Mouse (Mus musculus): ENCODE results near the gene a. TPM values are rescaled to one million over a fixed set of nuclear protein-coding genes. Genes with fewer than 3 reads are reported as not detected.
"Not testable (repeated sequence)": the region's sequence is repeated elsewhere in the genome, so short reads cannot be mapped to it uniquely, and the experiment has no call there.

a gene
- polyA plus RNA-seq, 1 experiment from 2014 or later = 0.32 TPM

DNA sequence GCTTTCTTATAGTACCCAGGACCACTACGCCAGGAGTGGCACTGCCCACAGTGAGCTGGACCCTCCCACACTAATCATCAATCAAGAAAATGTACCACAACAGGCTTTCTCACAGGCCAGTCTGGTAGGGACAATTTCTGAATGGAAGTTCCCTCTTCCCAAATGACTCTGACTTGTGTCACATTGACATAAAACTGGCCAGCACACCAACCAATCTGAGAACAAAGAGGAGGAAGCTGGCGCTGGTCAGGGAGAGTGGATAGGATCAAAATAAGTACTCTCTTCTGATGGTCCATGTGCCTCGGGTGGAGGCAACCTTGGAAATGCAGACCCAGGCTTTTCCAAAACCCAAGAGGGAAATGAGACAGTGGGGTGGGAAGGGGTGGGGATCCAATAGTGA is 253.3 kb downstream of the a start:
- Histone ChIP-seq H3K27ac (replicated peaks) (no peak overlapping the region), H3K4me2 (no peak overlapping the region), H3K9ac (no peak overlapping the region), H3K4me3 (replicated peaks) (no peak overlapping the region), H3K9me3 (replicated peaks) (no peaks in the 10 kb centered on the region), H3K36me3 (replicated peaks) (no peaks in the 10 kb centered on the region), H3K4me1 (replicated peaks) (no peaks in the 10 kb centered on the region), H3K27me3 (no peaks in the 10 kb centered on the region)
- WGBS (ENCODE audit: insufficient replicate concordance) = 43% methylated on average over 3 of the region's 3 CpGs
- ATAC-seq (ENCODE audit: insufficient read depth) = no peak

DNA sequence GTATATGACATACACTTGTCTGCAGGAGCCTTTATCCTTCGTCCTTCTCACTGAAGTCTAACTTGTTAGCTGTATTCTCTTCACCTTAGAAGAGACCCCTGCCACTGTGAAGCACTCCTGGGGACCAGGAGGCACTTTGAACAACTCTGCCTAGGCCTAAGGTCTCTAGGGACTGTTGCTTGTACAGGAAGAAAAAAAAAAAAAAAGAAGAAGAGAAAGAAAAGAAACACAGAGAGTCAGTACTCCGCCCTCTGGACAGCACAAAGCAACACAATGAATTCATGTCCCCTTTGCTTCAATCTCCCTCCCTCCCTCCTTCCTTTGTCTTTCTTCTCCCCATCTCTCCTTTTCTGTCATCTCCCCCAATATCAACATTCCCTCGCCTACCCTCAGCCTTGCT is 253.9 kb downstream of the a start:
- Histone ChIP-seq H3K4me2 (no peak overlapping the region), H3K9me3 (replicated peaks) (no peaks in the 10 kb centered on the region), H3K4me1 (replicated peaks) (peaks cover 3% of the 10 kb centered on the region), H3K27me3 (no peaks in the 10 kb centered on the region), H3K27ac (replicated peaks) (no peak overlapping the region), H3K4me3 (replicated peaks) (no peak overlapping the region), H3K36me3 (replicated peaks) (no peaks in the 10 kb centered on the region), H3K9ac (no peak overlapping the region)
- ATAC-seq (ENCODE audit: insufficient read depth) = no peak
- WGBS (ENCODE audit: insufficient replicate concordance) = 69% methylated on average over 3 of the region's 3 CpGs

DNA sequence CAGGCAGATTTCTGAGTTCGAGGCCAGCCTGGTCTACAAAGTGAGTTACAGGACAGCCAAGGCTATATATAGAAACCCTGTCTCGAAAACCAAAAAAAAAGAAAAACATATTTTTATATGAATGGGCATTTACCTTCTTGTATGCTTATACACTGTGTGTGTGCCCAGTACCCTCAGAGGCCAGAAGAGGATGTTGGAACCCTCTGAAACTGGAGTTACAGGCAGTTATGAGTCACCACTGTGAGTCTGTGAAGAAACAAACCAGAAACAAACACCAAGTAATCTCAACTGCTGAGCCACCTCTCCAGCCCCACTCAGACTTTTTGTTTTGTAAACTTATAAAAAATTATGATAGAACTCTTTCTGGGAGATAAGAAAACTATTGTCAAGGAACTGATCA is 255.6 kb downstream of the a start:
- H3K9me3 ChIP-seq (replicated peaks) = no peaks in the 10 kb centered on the region
- WGBS (ENCODE audit: insufficient replicate concordance) = 55% methylated on average over 2 of the region's 2 CpGs
- no peak for ATAC-seq (ENCODE audit: insufficient read depth)

GRCm38 (mm10) chr2:155047452-155048178 is 256.4 kb downstream of the a start:
- H3K4me3 ChIP-seq (replicated peaks) = no peak overlapping the region
- no peak overlapping the region for H3K9ac ChIP-seq
- 64% methylated on average over 7 of the region's 7 CpGs for WGBS (ENCODE audit: insufficient replicate concordance)
- no peaks in the 10 kb centered on the region for H3K27me3 ChIP-seq
- no peak overlapping the region for H3K27ac ChIP-seq (replicated peaks)
- no peak overlapping the region for H3K4me2 ChIP-seq
- H3K4me1 ChIP-seq (replicated peaks) = peaks cover 24% of the 10 kb centered on the region
- no peak for ATAC-seq (ENCODE audit: insufficient read depth)
- no peaks in the 10 kb centered on the region for H3K9me3 ChIP-seq (replicated peaks)
- no peaks in the 10 kb centered on the region for H3K36me3 ChIP-seq (replicated peaks)

More for the DNA sequence above, 255.6 kb downstream of the a start:
- Histone ChIP-seq H3K4me1 (replicated peaks) (peaks cover 16% of the 10 kb centered on the region), H3K4me2 (no peak overlapping the region), H3K36me3 (replicated peaks) (no peaks in the 10 kb centered on the region), H3K27me3 (no peaks in the 10 kb centered on the region), H3K4me3 (replicated peaks) (no peak overlapping the region), H3K27ac (replicated peaks) (no peak overlapping the region), H3K9ac (no peak overlapping the region)

GRCm38 (mm10) chr2:155050108-155050503 is 258.9 kb downstream of the a start:
- no peaks in the 10 kb centered on the region for H3K9me3 ChIP-seq (replicated peaks)
- 31% methylated on average over 5 of the region's 5 CpGs for whole genome bisulfite sequencing (ENCODE audit: insufficient replicate concordance)

DNA sequence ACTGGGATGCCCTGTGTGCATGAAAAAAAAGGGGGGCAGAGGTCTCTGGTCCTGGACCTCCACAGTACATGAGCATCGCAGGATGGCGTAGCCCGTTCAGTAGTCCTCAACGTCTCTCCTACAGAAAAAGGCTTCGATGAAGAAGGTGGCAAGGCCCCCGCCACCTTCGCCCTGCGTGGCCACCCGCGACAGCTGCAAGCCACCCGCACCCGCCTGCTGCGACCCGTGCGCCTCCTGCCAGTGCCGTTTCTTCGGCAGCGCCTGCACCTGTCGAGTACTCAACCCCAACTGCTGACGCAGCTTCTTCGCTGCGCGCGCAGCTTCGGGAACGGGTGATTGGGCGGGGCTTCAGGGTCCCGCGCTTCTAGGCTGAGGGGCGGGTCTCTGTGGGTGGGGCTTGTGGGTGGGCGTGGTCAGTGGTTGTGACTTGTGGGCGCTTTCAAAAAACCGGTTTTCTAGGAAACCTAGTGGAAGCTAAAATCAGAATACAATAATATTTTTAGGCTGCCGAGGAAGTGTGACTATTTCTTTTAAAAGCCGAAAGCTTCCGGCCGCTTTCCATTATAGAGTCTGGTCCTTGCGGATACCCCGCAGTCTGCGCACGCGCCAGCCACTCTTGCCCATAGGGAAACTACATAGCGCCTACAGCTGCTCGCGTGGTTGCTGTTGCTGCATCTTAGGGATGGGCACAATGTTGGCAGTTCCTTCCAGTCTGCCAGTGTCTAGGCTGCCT is 259.5 kb downstream of the a start:
- Histone ChIP-seq H3K4me3 (replicated peaks) (peak overlapping the region; percentile 59), H3K27me3 (no peaks in the 10 kb centered on the region), H3K36me3 (replicated peaks) (no peaks in the 10 kb centered on the region), H3K4me1 (replicated peaks) (peaks cover 26% of the 10 kb centered on the region), H3K9ac (peak overlapping the region; percentile 69), H3K27ac (replicated peaks) (peak overlapping the region; percentile 58), H3K4me2 (peak overlapping the region; percentile 93), H3K9me3 (replicated peaks) (no peaks in the 10 kb centered on the region)
- ATAC-seq (ENCODE audit: insufficient read depth) = peak; percentile 87
- WGBS (ENCODE audit: insufficient replicate concordance) = under 1% methylated on average over 45 of the region's 45 CpGs

More at GRCm38 (mm10) chr2:155050108-155050503, 258.9 kb downstream of the a start:
- Histone ChIP-seq H3K4me3 (replicated peaks) (peak overlapping the region; percentile 59), H3K27me3 (no peaks in the 10 kb centered on the region), H3K36me3 (replicated peaks) (no peaks in the 10 kb centered on the region), H3K27ac (replicated peaks) (peak overlapping the region; percentile 57), H3K4me1 (replicated peaks) (peaks cover 26% of the 10 kb centered on the region), H3K9ac (peak overlapping the region; percentile 69), H3K4me2 (peak overlapping the region; percentile 93)
- ATAC-seq (ENCODE audit: insufficient read depth) = peak; percentile 19

- H3K9me3 ChIP-seq (replicated peaks) = no peaks in the 10 kb centered on the region
- H3K27ac ChIP-seq (replicated peaks) = peak overlapping the region; percentile 75
- H3K4me3 ChIP-seq (replicated peaks) = peak overlapping the region; percentile 59
- peak overlapping the region; percentile 49; the same call in 1 of the 2 replicates for H3K9ac ChIP-seq
- ATAC-seq (ENCODE audit: insufficient read depth) = no peak
- H3K4me2 ChIP-seq = peak overlapping the region; percentile 93
- no peaks in the 10 kb centered on the region for H3K27me3 ChIP-seq
- WGBS (ENCODE audit: insufficient replicate concordance) = 22% methylated on average over 9 of the region's 9 CpGs
- H3K4me1 ChIP-seq (replicated peaks) = peaks cover 30% of the 10 kb centered on the region
- no peaks in the 10 kb centered on the region for H3K36me3 ChIP-seq (replicated peaks)
These were observed 260.6 kb downstream of the a start for GRCm38 (mm10) chr2:155051622-155052351.

GRCm38 (mm10) chr2:155052681-155053080 is 261.5 kb downstream of the a start:
- Histone ChIP-seq H3K4me1 (replicated peaks) (peaks cover 30% of the 10 kb centered on the region), H3K4me3 (replicated peaks) (no peak overlapping the region), H3K9ac (no peak overlapping the region), H3K9me3 (replicated peaks) (no peaks in the 10 kb centered on the region), H3K36me3 (replicated peaks) (no peaks in the 10 kb centered on the region), H3K27me3 (no peaks in the 10 kb centered on the region), H3K4me2 (no peak overlapping the region; the same call in 1 of the 2 replicates), H3K27ac (replicated peaks) (peak overlapping the region; percentile 75)
- WGBS (ENCODE audit: insufficient replicate concordance) = 66% methylated on average over 2 of the region's 2 CpGs
- no peak for ATAC-seq (ENCODE audit: insufficient read depth)

DNA sequence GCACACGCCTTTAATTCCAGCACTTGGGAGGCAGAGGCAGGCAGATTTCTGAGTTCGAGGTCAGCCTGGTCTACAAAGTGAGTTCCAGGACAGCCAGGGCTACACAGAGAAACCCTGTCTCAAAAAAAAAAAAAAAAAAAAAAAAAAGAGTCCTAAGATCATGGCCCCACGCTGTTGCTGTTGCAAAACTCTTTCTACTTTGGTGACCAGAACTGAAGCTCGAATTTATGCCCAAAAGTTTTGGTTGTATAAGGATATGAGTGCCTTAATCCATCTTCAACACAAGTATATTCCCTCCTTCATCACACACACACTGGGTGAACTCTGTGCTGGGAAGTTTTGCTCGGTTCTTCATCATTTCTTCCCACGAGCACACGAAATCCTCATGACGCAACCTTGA is 262.3 kb downstream of the a start:
- ATAC-seq (ENCODE audit: insufficient read depth); H3K9ac ChIP-seq; H3K4me2 ChIP-seq; H3K27me3 ChIP-seq; H3K27ac ChIP-seq (replicated peaks); H3K9me3 ChIP-seq (replicated peaks); H3K4me3 ChIP-seq (replicated peaks); H3K36me3 ChIP-seq (replicated peaks): not testable (repeated sequence)
- WGBS (ENCODE audit: insufficient replicate concordance) = 69% methylated on average over 8 of the region's 8 CpGs
- peaks cover 30% of the 10 kb centered on the region for H3K4me1 ChIP-seq (replicated peaks)

GRCm38 (mm10) chr2:155054672-155055071 is 263.5 kb downstream of the a start:
- H3K27ac ChIP-seq (replicated peaks) = no peak overlapping the region
- no peaks in the 10 kb centered on the region for H3K27me3 ChIP-seq

DNA sequence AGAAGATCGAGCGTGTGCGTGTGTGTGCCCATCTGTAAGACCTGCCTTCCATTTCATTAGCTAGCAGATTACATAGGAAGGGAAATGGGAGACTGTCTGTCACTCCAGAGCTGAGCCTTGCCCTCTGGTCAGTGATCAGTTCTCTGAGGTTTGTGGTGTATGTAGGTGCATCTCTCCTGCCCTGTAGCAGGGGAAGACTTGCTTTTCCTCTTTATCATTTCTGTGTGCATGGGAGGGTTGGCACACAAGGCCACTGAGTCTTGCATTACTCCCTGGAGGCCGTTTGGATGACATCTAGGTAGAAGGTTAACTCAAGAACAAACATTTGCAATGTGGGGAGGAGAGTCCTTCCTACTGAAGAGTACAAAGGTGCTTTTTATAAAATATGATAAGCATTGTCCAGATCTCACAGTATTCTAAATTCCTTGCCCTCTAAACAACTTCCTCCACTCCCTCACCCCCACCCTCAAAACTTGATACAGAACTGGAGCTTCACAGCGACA is 264.9 kb downstream of the a start:
- Histone ChIP-seq H3K27ac (replicated peaks) (peak overlapping the region; percentile 48), H3K27me3 (no peaks in the 10 kb centered on the region), H3K4me1 (replicated peaks) (peaks cover 20% of the 10 kb centered on the region), H3K36me3 (replicated peaks) (peaks cover 15% of the 10 kb centered on the region), H3K9me3 (replicated peaks) (no peaks in the 10 kb centered on the region), H3K4me2 (no peak overlapping the region), H3K9ac (no peak overlapping the region), H3K4me3 (replicated peaks) (no peak overlapping the region)
- ATAC-seq (ENCODE audit: insufficient read depth) = no peak
- WGBS (ENCODE audit: insufficient replicate concordance) = 58% methylated on average over 5 of the region's 5 CpGs

More at GRCm38 (mm10) chr2:155054672-155055071, 263.5 kb downstream of the a start:
- peaks cover 7% of the 10 kb centered on the region; the same call in 1 of the 2 replicates for H3K36me3 ChIP-seq (replicated peaks)
- H3K4me3 ChIP-seq (replicated peaks) = no peak overlapping the region
- ATAC-seq (ENCODE audit: insufficient read depth) = no peak
- WGBS (ENCODE audit: insufficient replicate concordance) = 72% methylated on average over 3 of the region's 3 CpGs
- no peaks in the 10 kb centered on the region for H3K9me3 ChIP-seq (replicated peaks)
- H3K4me1 ChIP-seq (replicated peaks) = peaks cover 30% of the 10 kb centered on the region
- H3K9ac ChIP-seq = peak overlapping the region; percentile 11; the same call in 1 of the 2 replicates
- H3K4me2 ChIP-seq = no peak overlapping the region
